Mouse (Mus musculus): ENCODE data around the gene Tenm1. TPM values are rescaled to one million over a fixed set of nuclear protein-coding genes. Genes with fewer than 3 reads are reported as not detected.

Gene Tenm1
- polyA plus RNA-seq (2015; fragmentation: Nextera tagmentation; extraction: Ambion mirVana): 17.4 and 18.5 TPM in 2 replicates

GRCm38 (mm10) chrX:43428855-43429263 is at the start of gene Tenm1:
Gene Tenm1 (minus strand): TSS chrX:43429126.
- no peaks in the 10 kb centered on the region for H3K9me3 ChIP-seq
- H3K4me3 ChIP-seq: peak within 1 kb of the TSS; percentile 50
- peak; percentile 58 for ATAC-seq (replicated peaks)
- H3K27ac ChIP-seq (replicated peaks): peak within 1 kb of the TSS; percentile 72
- peak within 1 kb of the TSS; percentile 53 for H3K9ac ChIP-seq (replicated peaks)
- no peaks in the 10 kb centered on the region for H3K36me3 ChIP-seq
- H3K4me2 ChIP-seq (replicated peaks): peak within 1 kb of the TSS; percentile 67
- no peaks in the 10 kb centered on the region; the same call in 1 of the 2 replicates for H3K4me1 ChIP-seq
- 14% methylated on average over 22 of the region's 22 CpGs for WGBS
- no peaks in the 10 kb centered on the region for H3K27me3 ChIP-seq

GRCm38 (mm10) chrX:43467311-43467710 is 38.4 kb upstream of the Tenm1 start:
- H3K27me3 ChIP-seq: no peaks in the 10 kb centered on the region
- H3K4me3 ChIP-seq: no peak overlapping the region
- H3K9me3 ChIP-seq: no peaks in the 10 kb centered on the region
- H3K4me2 ChIP-seq (replicated peaks): no peak overlapping the region
- no peaks in the 10 kb centered on the region for H3K4me1 ChIP-seq
- H3K27ac ChIP-seq (replicated peaks): no peak overlapping the region
- H3K9ac ChIP-seq (replicated peaks): no peak overlapping the region
- H3K36me3 ChIP-seq: no peaks in the 10 kb centered on the region
- ATAC-seq (replicated peaks): no peak

GRCm38 (mm10) chrX:43430581-43430980 is 1.7 kb upstream of the Tenm1 start:
- 14% methylated on average over 11 of the region's 11 CpGs for WGBS
- Histone ChIP-seq H3K27ac (replicated peaks) (peak overlapping the region; percentile 72), H3K36me3 (no peaks in the 10 kb centered on the region)

GRCm38 (mm10) chrX:43429982-43430531 is 1.1 kb upstream of the Tenm1 start:
- 22% methylated on average over 24 of the region's 25 CpGs for WGBS
- Histone ChIP-seq H3K4me2 (replicated peaks) (peak overlapping the region; percentile 67), H3K36me3 (no peaks in the 10 kb centered on the region), H3K9me3 (no peaks in the 10 kb centered on the region), H3K27me3 (no peaks in the 10 kb centered on the region), H3K4me1 (no peaks in the 10 kb centered on the region; the same call in 1 of the 2 replicates), H3K27ac (replicated peaks) (peak overlapping the region; percentile 72), H3K4me3 (peak overlapping the region; percentile 50), H3K9ac (replicated peaks) (peak overlapping the region; percentile 53)
- peak; percentile 66 for ATAC-seq (replicated peaks)

More at GRCm38 (mm10) chrX:43430581-43430980, 1.7 kb upstream of the Tenm1 start:
- no peaks in the 10 kb centered on the region for H3K27me3 ChIP-seq
- H3K4me2 ChIP-seq (replicated peaks): peak overlapping the region; percentile 67
- peak overlapping the region; percentile 50 for H3K4me3 ChIP-seq
- no peaks in the 10 kb centered on the region; the same call in 1 of the 2 replicates for H3K4me1 ChIP-seq
- H3K9ac ChIP-seq (replicated peaks): peak overlapping the region; percentile 53
- peak; percentile 64 for ATAC-seq (replicated peaks)
- H3K9me3 ChIP-seq: no peaks in the 10 kb centered on the region

GRCm38 (mm10) chrX:43429337-43429736 is 411 bp upstream of the Tenm1 start:
- Histone ChIP-seq H3K4me1 (no peaks in the 10 kb centered on the region; the same call in 1 of the 2 replicates), H3K27ac (replicated peaks) (peak overlapping the region; percentile 56), H3K9ac (replicated peaks) (peak overlapping the region; percentile 47; the same call in 1 of the 2 replicates), H3K4me2 (replicated peaks) (peak overlapping the region; percentile 67), H3K4me3 (peak overlapping the region; percentile 50), H3K36me3 (no peaks in the 10 kb centered on the region), H3K9me3 (no peaks in the 10 kb centered on the region), H3K27me3 (no peaks in the 10 kb centered on the region)
- ATAC-seq (replicated peaks): peak; percentile 20; the same call in 1 of the 2 replicates
- WGBS: 27% methylated on average over 12 of the region's 12 CpGs

GRCm38 (mm10) chrX:43427961-43428365 is 963 bp downstream of the Tenm1 start:
- no peak overlapping the region for H3K27ac ChIP-seq (replicated peaks)
- 17% methylated on average over 12 of the region's 12 CpGs for WGBS
- peak overlapping the region; percentile 50 for H3K4me3 ChIP-seq
- H3K4me2 ChIP-seq (replicated peaks): peak overlapping the region; percentile 67
- no peak for ATAC-seq (replicated peaks)
- no peaks in the 10 kb centered on the region for H3K36me3 ChIP-seq
- no peaks in the 10 kb centered on the region for H3K27me3 ChIP-seq
- peak overlapping the region; percentile 46 for H3K9ac ChIP-seq (replicated peaks)
- no peaks in the 10 kb centered on the region for H3K9me3 ChIP-seq
- H3K4me1 ChIP-seq: no peaks in the 10 kb centered on the region; the same call in 1 of the 2 replicates

GRCm38 (mm10) chrX:43427111-43427510 is 1.8 kb downstream of the Tenm1 start:
- Histone ChIP-seq H3K36me3 (no peaks in the 10 kb centered on the region), H3K27ac (replicated peaks) (no peak overlapping the region), H3K9ac (replicated peaks) (peak overlapping the region; percentile 46), H3K4me1 (no peaks in the 10 kb centered on the region; the same call in 1 of the 2 replicates), H3K9me3 (no peaks in the 10 kb centered on the region), H3K27me3 (no peaks in the 10 kb centered on the region), H3K4me2 (replicated peaks) (peak overlapping the region; percentile 67), H3K4me3 (peak overlapping the region; percentile 50)
- no peak for ATAC-seq (replicated peaks)
- 23% methylated on average over 10 of the region's 10 CpGs for WGBS

GRCm38 (mm10) chrX:43397957-43398356 is 31.0 kb downstream of the Tenm1 start:
- no peak for ATAC-seq (replicated peaks)
- WGBS: 74% methylated on average over 3 of the region's 3 CpGs
- Histone ChIP-seq H3K9ac (replicated peaks) (no peak overlapping the region), H3K9me3 (no peaks in the 10 kb centered on the region), H3K27ac (replicated peaks) (no peak overlapping the region), H3K4me3 (no peak overlapping the region), H3K36me3 (no peaks in the 10 kb centered on the region), H3K4me2 (replicated peaks) (no peak overlapping the region), H3K4me1 (no peaks in the 10 kb centered on the region), H3K27me3 (no peaks in the 10 kb centered on the region)

- Histone ChIP-seq H3K27me3 (no peaks in the 10 kb centered on the region), H3K4me2 (replicated peaks) (no peak overlapping the region), H3K27ac (replicated peaks) (no peak overlapping the region), H3K36me3 (no peaks in the 10 kb centered on the region), H3K4me3 (no peak overlapping the region), H3K9me3 (no peaks in the 10 kb centered on the region), H3K4me1 (no peaks in the 10 kb centered on the region), H3K9ac (replicated peaks) (no peak overlapping the region)
- WGBS: 82% methylated on average over 5 of the region's 5 CpGs
- ATAC-seq (replicated peaks): no peak
Measured at GRCm38 (mm10) chrX:43388106-43388505, 40.8 kb downstream of the Tenm1 start.

GRCm38 (mm10) chrX:43372526-43372925 is 56.4 kb downstream of the Tenm1 start:
- no peaks in the 10 kb centered on the region for H3K27me3 ChIP-seq
- WGBS: 47% methylated on average over 1 of the region's 1 CpGs
- no peaks in the 10 kb centered on the region for H3K4me1 ChIP-seq
- H3K9me3 ChIP-seq: no peaks in the 10 kb centered on the region
- H3K36me3 ChIP-seq: no peaks in the 10 kb centered on the region
- no peak overlapping the region for H3K4me2 ChIP-seq (replicated peaks)
- H3K4me3 ChIP-seq: no peak overlapping the region
- H3K9ac ChIP-seq (replicated peaks): no peak overlapping the region
- no peak for ATAC-seq (replicated peaks)
- no peak overlapping the region for H3K27ac ChIP-seq (replicated peaks)

GRCm38 (mm10) chrX:43319351-43319750 is 109.6 kb downstream of the Tenm1 start:
- H3K36me3 ChIP-seq: no peaks in the 10 kb centered on the region
- no peak overlapping the region for H3K27ac ChIP-seq (replicated peaks)
- H3K9ac ChIP-seq (replicated peaks): no peak overlapping the region
- H3K27me3 ChIP-seq: no peaks in the 10 kb centered on the region
- H3K9me3 ChIP-seq: no peaks in the 10 kb centered on the region
- no peak overlapping the region for H3K4me3 ChIP-seq
- no peak for ATAC-seq (replicated peaks)
- no peak overlapping the region for H3K4me2 ChIP-seq (replicated peaks)
- H3K4me1 ChIP-seq: no peaks in the 10 kb centered on the region
- 90% methylated on average over 1 of the region's 1 CpGs for WGBS

GRCm38 (mm10) chrX:43317801-43318520 is 111.0 kb downstream of the Tenm1 start:
- 72% methylated on average over 3 of the region's 3 CpGs for WGBS
- Histone ChIP-seq H3K36me3 (no peaks in the 10 kb centered on the region), H3K9ac (replicated peaks) (no peak overlapping the region), H3K9me3 (no peaks in the 10 kb centered on the region), H3K4me3 (no peak overlapping the region), H3K27me3 (no peaks in the 10 kb centered on the region), H3K4me1 (no peaks in the 10 kb centered on the region), H3K27ac (replicated peaks) (no peak overlapping the region), H3K4me2 (replicated peaks) (no peak overlapping the region)
- 0 out of 2 replicates have a peak, but pooled peaks have one; percentile 53 for ATAC-seq (replicated peaks)

All from forebrain, embryonic 15.5 days (tissue).